Mouse (Mus musculus) adrenal gland, postnatal 0 days (tissue): ENCODE data around the gene Gm20814. TPM values are rescaled to one million over a fixed set of nuclear protein-coding genes. Genes with fewer than 3 reads are reported as not detected.

Source experiments
- polyA plus RNA-seq: library from polyadenylated mRNA; unstranded; fragments of >200 nt; fragmentation: Nextera tagmentation; extraction: Ambion mirVana; gene quantifications from 2 replicates; pipeline ENCODE4 v1.2.1, GENCODE M21; 2015

Gene Gm20814
- polyA plus RNA-seq: not detected in 2 replicates

DNA sequence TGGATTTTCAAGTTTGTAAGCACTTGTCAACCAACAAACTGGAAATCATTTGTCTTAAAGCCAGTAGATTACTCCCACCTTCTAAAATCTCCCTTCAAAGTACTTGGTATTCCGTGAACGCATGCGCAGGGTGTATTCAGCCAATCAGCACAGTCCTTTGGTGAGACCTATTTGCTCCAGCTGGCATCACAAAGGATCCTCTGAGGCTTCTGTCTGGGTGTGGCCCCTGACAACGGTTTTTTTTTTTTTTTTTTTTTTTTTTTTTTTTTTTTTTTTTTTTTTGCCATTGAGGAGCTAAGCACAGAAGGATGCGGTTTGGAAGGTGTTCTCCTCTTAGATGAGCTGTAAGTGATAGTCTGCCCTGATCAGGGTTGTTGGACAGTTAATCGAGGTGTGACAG lies at the start of gene Gm20814:
Gene Gm20814 (plus strand): TSS at position 301 of the 400 bp plus-strand sequence.

